Mouse (Mus musculus) kidney, embryonic 15.5 days (tissue): ENCODE results near the gene Kdm4b. TPM values are rescaled to one million over a fixed set of nuclear protein-coding genes. Genes with fewer than 3 reads are reported as not detected.

Experiments used
- ATAC-seq: fragments of 200-750 bp; cut with Nextera tagmentation; replicated peaks from 2 replicates; pipeline ENCODE4 v1.8.0; 2017; ENCODE audit warnings: moderate TSS enrichment; ENCODE audit not compliant: low FRiP score
- H3K27ac ChIP-seq: fragments of 300-500 bp; sonication (generic); 2 replicates; pipeline ENCODE4 v1.5.1; 2015; ENCODE audit warnings: mild to moderate bottlenecking, inconsistent platforms
- H3K27me3 ChIP-seq: fragments of 300-500 bp; sonication (generic); 2 replicates; pipeline ENCODE4 v1.6.1; 2015; ENCODE audit warnings: inconsistent platforms
- H3K36me3 ChIP-seq: fragments of 300-500 bp; sonication (generic); 2 replicates; pipeline ENCODE4 v1.6.1; 2015; ENCODE audit warnings: inconsistent platforms
- H3K4me1 ChIP-seq: fragments of 300-500 bp; sonication (generic); 2 replicates; pipeline ENCODE4 v1.6.1; 2015; ENCODE audit warnings: inconsistent platforms
- H3K4me2 ChIP-seq: fragments of 300-500 bp; sonication (generic); 2 replicates; pipeline ENCODE4 v1.6.1; 2015; ENCODE audit warnings: moderate library complexity, mild to moderate bottlenecking, inconsistent platforms
- H3K4me3 ChIP-seq: fragments of 300-500 bp; sonication (generic); replicated peaks from 2 replicates; pipeline ENCODE4 v1.5.1; 2015; ENCODE audit warnings: mild to moderate bottlenecking, inconsistent platforms
- H3K9ac ChIP-seq: fragments of 300-500 bp; sonication (generic); 2 replicates; pipeline ENCODE4 v1.6.1; 2015; ENCODE audit warnings: mild to moderate bottlenecking, inconsistent platforms
- H3K9me3 ChIP-seq: fragments of 300-500 bp; sonication (generic); replicated peaks from 2 replicates; pipeline ENCODE4 v1.6.1; 2016; ENCODE audit warnings: inconsistent platforms
- WGBS: fragments of 180-500 bp; shearing (Covaris S2); methylation state at CpG from one replicate; pipeline ENCODE4 v1.1.7; 2015; ENCODE audit warnings: mixed read lengths; 5-methylcytosine and 5-hydroxymethylcytosine counted together
- polyA plus RNA-seq: library from polyadenylated mRNA; unstranded; fragments of >200 nt; fragmentation: Nextera tagmentation; extraction: Ambion mirVana; gene quantifications from 2 replicates; pipeline ENCODE4 v1.2.1, GENCODE M21; 2015

The Kdm4b gene
- polyA plus RNA-seq, 1 experiment from 2014 or later: 32.3 TPM

- peaks cover 26% of the 10 kb centered on the region for H3K36me3 ChIP-seq
- no peaks in the 10 kb centered on the region for H3K9me3 ChIP-seq
- peak overlapping the region; percentile 52 for H3K9ac ChIP-seq
- no peaks in the 10 kb centered on the region for H3K27me3 ChIP-seq
- H3K4me3 ChIP-seq: peak overlapping the region; percentile 55
- WGBS: 2% methylated on average over 23 of the region's 23 CpGs
- H3K4me1 ChIP-seq: peaks cover 61% of the 10 kb centered on the region
- H3K4me2 ChIP-seq: peak overlapping the region; percentile 70
- peak; percentile 12 for ATAC-seq
- peak overlapping the region; percentile 97 for H3K27ac ChIP-seq
Measured at GRCm38 (mm10) chr17:56289371-56290331, 36.2 kb upstream of the Kdm4b start.

- peak overlapping the region; percentile 70 for H3K4me2 ChIP-seq
- H3K27me3 ChIP-seq: no peaks in the 10 kb centered on the region
- peaks cover 61% of the 10 kb centered on the region for H3K4me1 ChIP-seq
- no peaks in the 10 kb centered on the region for H3K9me3 ChIP-seq
- peak overlapping the region; percentile 97 for H3K27ac ChIP-seq
- ATAC-seq: peak; percentile 90
- H3K4me3 ChIP-seq: peak overlapping the region; percentile 55
- peaks cover 17% of the 10 kb centered on the region for H3K36me3 ChIP-seq
- 4% methylated on average over 17 of the region's 17 CpGs for WGBS
- H3K9ac ChIP-seq: peak overlapping the region; percentile 52
Measured at GRCm38 (mm10) chr17:56290388-56291170, 35.3 kb upstream of the Kdm4b start.

GRCm38 (mm10) chr17:56291171-56291511 is 34.7 kb upstream of the Kdm4b start:
- Histone ChIP-seq H3K27me3 (no peaks in the 10 kb centered on the region), H3K27ac (peak overlapping the region; percentile 97), H3K4me2 (peak overlapping the region; percentile 70), H3K9ac (peak overlapping the region; percentile 52), H3K4me1 (peaks cover 61% of the 10 kb centered on the region), H3K36me3 (peaks cover 11% of the 10 kb centered on the region), H3K9me3 (no peaks in the 10 kb centered on the region), H3K4me3 (peak overlapping the region; percentile 55)
- under 1% methylated on average over 16 of the region's 16 CpGs for WGBS
- peak; percentile 86 for ATAC-seq

GRCm38 (mm10) chr17:56291826-56292475 is 33.9 kb upstream of the Kdm4b start:
- Histone ChIP-seq H3K4me2 (peak overlapping the region; percentile 70; the same call in 1 of the 2 replicates), H3K4me1 (peaks cover 59% of the 10 kb centered on the region), H3K4me3 (no peak overlapping the region), H3K27me3 (no peaks in the 10 kb centered on the region), H3K36me3 (peaks cover 3% of the 10 kb centered on the region; the same call in 1 of the 2 replicates), H3K27ac (peak overlapping the region; percentile 97), H3K9ac (no peak overlapping the region), H3K9me3 (no peaks in the 10 kb centered on the region)
- peak; percentile 8; the same call in 1 of the 2 replicates for ATAC-seq
- 49% methylated on average over 7 of the region's 7 CpGs for WGBS

- no peak within 1 kb of the TSS for H3K4me3 ChIP-seq
- H3K4me1 ChIP-seq: peaks cover 53% of the 10 kb centered on the region
- no peaks in the 10 kb centered on the region for H3K9me3 ChIP-seq
- peak within 1 kb of the TSS; percentile 97 for H3K27ac ChIP-seq
- ATAC-seq: no peak
- WGBS: 76% methylated on average over 4 of the region's 4 CpGs
- H3K9ac ChIP-seq: no peak within 1 kb of the TSS
- H3K27me3 ChIP-seq: no peaks in the 10 kb centered on the region
- H3K36me3 ChIP-seq: no peaks in the 10 kb centered on the region
- H3K4me2 ChIP-seq: no peak within 1 kb of the TSS; the same call in 1 of the 2 replicates
Measured at GRCm38 (mm10) chr17:56292531-56293222, 33.2 kb upstream of the Kdm4b start, which contains the start of gene Plin3. Gene Plin3, minus strand, starts transcription at chr17:56292873.

GRCm38 (mm10) chr17:56293291-56293690 is 32.6 kb upstream of the Kdm4b start:
- ATAC-seq: no peak
- WGBS: 59% methylated on average over 1 of the region's 1 CpGs
- H3K36me3 ChIP-seq: no peaks in the 10 kb centered on the region
- no peak overlapping the region for H3K9ac ChIP-seq
- H3K4me1 ChIP-seq: peaks cover 47% of the 10 kb centered on the region
- no peak overlapping the region for H3K27ac ChIP-seq
- no peak overlapping the region for H3K4me2 ChIP-seq
- H3K4me3 ChIP-seq: no peak overlapping the region
- H3K27me3 ChIP-seq: no peaks in the 10 kb centered on the region
- no peaks in the 10 kb centered on the region for H3K9me3 ChIP-seq

- ATAC-seq: no peak
- no peaks in the 10 kb centered on the region for H3K36me3 ChIP-seq
- no peak overlapping the region for H3K4me2 ChIP-seq
- H3K27ac ChIP-seq: no peak overlapping the region
- H3K9ac ChIP-seq: no peak overlapping the region
- no peak overlapping the region for H3K4me3 ChIP-seq
- peaks cover 38% of the 10 kb centered on the region for H3K4me1 ChIP-seq
- no peaks in the 10 kb centered on the region for H3K9me3 ChIP-seq
- WGBS: 91% methylated on average over 19 of the region's 19 CpGs
- no peaks in the 10 kb centered on the region for H3K27me3 ChIP-seq
Measured at GRCm38 (mm10) chr17:56294241-56294640, 31.6 kb upstream of the Kdm4b start.

GRCm38 (mm10) chr17:56296201-56296600 is 29.7 kb upstream of the Kdm4b start:
- Histone ChIP-seq H3K27me3 (no peaks in the 10 kb centered on the region), H3K9ac (no peak overlapping the region), H3K9me3 (no peaks in the 10 kb centered on the region), H3K36me3 (no peaks in the 10 kb centered on the region), H3K4me2 (no peak overlapping the region), H3K4me1 (peaks cover 21% of the 10 kb centered on the region), H3K27ac (no peak overlapping the region), H3K4me3 (no peak overlapping the region)
- ATAC-seq: no peak
- WGBS: 71% methylated on average over 1 of the region's 1 CpGs

GRCm38 (mm10) chr17:56298238-56298637 is 27.6 kb upstream of the Kdm4b start:
- ATAC-seq: no peak
- 98% methylated on average over 1 of the region's 1 CpGs for WGBS
- Histone ChIP-seq H3K4me3 (no peak overlapping the region), H3K36me3 (no peaks in the 10 kb centered on the region), H3K9me3 (no peaks in the 10 kb centered on the region), H3K4me1 (peaks cover 15% of the 10 kb centered on the region), H3K4me2 (no peak overlapping the region), H3K9ac (no peak overlapping the region), H3K27ac (no peak overlapping the region), H3K27me3 (no peaks in the 10 kb centered on the region)

- Histone ChIP-seq H3K36me3 (no peaks in the 10 kb centered on the region), H3K9me3 (no peaks in the 10 kb centered on the region), H3K4me3 (no peak within 1 kb of the TSS), H3K27ac (no peak within 1 kb of the TSS), H3K4me2 (no peak within 1 kb of the TSS), H3K9ac (no peak within 1 kb of the TSS), H3K27me3 (no peaks in the 10 kb centered on the region), H3K4me1 (peaks cover 26% of the 10 kb centered on the region)
- 87% methylated on average over 9 of the region's 9 CpGs for WGBS
- ATAC-seq: no peak
Measured at GRCm38 (mm10) chr17:56300186-56300585, 25.7 kb upstream of the Kdm4b start, which contains the start of gene Arrdc5. Gene Arrdc5, minus strand, starts transcription at chr17:56300286.

GRCm38 (mm10) chr17:56302363-56302996 is 23.4 kb upstream of the Kdm4b start:
- Histone ChIP-seq H3K9me3 (no peaks in the 10 kb centered on the region), H3K36me3 (peaks cover 21% of the 10 kb centered on the region), H3K27me3 (no peaks in the 10 kb centered on the region), H3K4me3 (peak overlapping the region; percentile 88), H3K27ac (peak overlapping the region; percentile 98), H3K4me1 (peaks cover 49% of the 10 kb centered on the region), H3K9ac (peak overlapping the region; percentile 79), H3K4me2 (peak overlapping the region; percentile 99)
- peak; percentile 69 for ATAC-seq
- WGBS: 15% methylated on average over 13 of the region's 13 CpGs
